Mouse (Mus musculus) spleen, postnatal 14 days (tissue): ENCODE data around the gene Emc1.

Experiments used
- DNase-seq, 2 experiments: peaks; one replicate each; pipeline ENCODE4 v3.0.0; 2021 to 2022; ENCODE audit warnings: low spot score in 2 of 2

Emc1 gene

GRCm38 (mm10) chr4:139351931-139352711 is at the start of gene Emc1, which contains the start of the genes Mrto4 and Ubr4:
Gene Emc1, plus strand, starts transcription at chr4:139352587.
Gene Mrto4, minus strand, starts transcription at chr4:139352576.
Gene Ubr4, plus strand, starts transcription at chr4:139352609.
- DNase-seq, result peak; percentile 69 to 79

GRCm38 (mm10) chr4:139305521-139305920 is 46.9 kb upstream of the Emc1 start:
- DNase-seq, result no peak

GRCm38 (mm10) chr4:139307916-139308315 is 44.5 kb upstream of the Emc1 start:
- peak in 1 of 2 experiments; percentile 43 for DNase-seq

GRCm38 (mm10) chr4:139309651-139310050 is 42.7 kb upstream of the Emc1 start:
- no peak for DNase-seq

GRCm38 (mm10) chr4:139310171-139310898 is 42.1 kb upstream of the Emc1 start, which contains the start of the genes Pqlc2 and Akr7a5:
Gene Pqlc2, minus strand, starts transcription at chr4:139310708.
Gene Akr7a5, plus strand, starts transcription at chr4:139310744.
- peak; percentile 99 for DNase-seq

GRCm38 (mm10) chr4:139310899-139311701 is 41.3 kb upstream of the Emc1 start:
- DNase-seq, result no peak

- no peak for DNase-seq
These were observed 40.7 kb upstream of the Emc1 start for GRCm38 (mm10) chr4:139311707-139312106.

GRCm38 (mm10) chr4:139312632-139313031 is 39.8 kb upstream of the Emc1 start:
- peak in 1 of 2 experiments; percentile 48 for DNase-seq

- DNase-seq, result no peak
These were observed 33.9 kb upstream of the Emc1 start for GRCm38 (mm10) chr4:139318449-139318848.

- no peak for DNase-seq
These were observed 32.6 kb upstream of the Emc1 start for GRCm38 (mm10) chr4:139319740-139320139.

GRCm38 (mm10) chr4:139330605-139331004 is 21.8 kb upstream of the Emc1 start:
- peak; percentile 66 to 75 for DNase-seq

GRCm38 (mm10) chr4:139334631-139335295 is 17.6 kb upstream of the Emc1 start:
- no peak for DNase-seq

GRCm38 (mm10) chr4:139335507-139335906 is 16.9 kb upstream of the Emc1 start:
- no peak for DNase-seq

- peak; percentile 67 to 79 for DNase-seq
These were observed 15.4 kb upstream of the Emc1 start for GRCm38 (mm10) chr4:139336822-139337483.

- DNase-seq, result no peak
These were observed 14.2 kb upstream of the Emc1 start for GRCm38 (mm10) chr4:139338145-139338544.

- DNase-seq, result no peak
These were observed 11.6 kb upstream of the Emc1 start for GRCm38 (mm10) chr4:139340835-139341234.

GRCm38 (mm10) chr4:139341556-139342233 is 10.7 kb upstream of the Emc1 start:
- DNase-seq, result no peak

GRCm38 (mm10) chr4:139343718-139344117 is 8.7 kb upstream of the Emc1 start:
- no peak for DNase-seq

- no peak for DNase-seq
These were observed 6.9 kb upstream of the Emc1 start for GRCm38 (mm10) chr4:139345416-139346019.

GRCm38 (mm10) chr4:139352832-139353231 is 445 bp downstream of the Emc1 start:
- no peak for DNase-seq
